Mouse (Mus musculus) liver, embryonic 14 days (tissue): ENCODE results near the gene Setx. TPM values are rescaled to one million over a fixed set of nuclear protein-coding genes. Genes with fewer than 3 reads are reported as not detected.

Experiments used
- polyA plus RNA-seq: library from polyadenylated mRNA; depleted of rRNA; stranded (reverse); fragments of >200 nt; gene quantifications from 2 replicates; pipeline ENCODE4 v1.2.3, GENCODE M21; 2012; rRNA removed

Setx gene
- 3.0 and 3.1 TPM in 2 replicates for polyA plus RNA-seq

DNA sequence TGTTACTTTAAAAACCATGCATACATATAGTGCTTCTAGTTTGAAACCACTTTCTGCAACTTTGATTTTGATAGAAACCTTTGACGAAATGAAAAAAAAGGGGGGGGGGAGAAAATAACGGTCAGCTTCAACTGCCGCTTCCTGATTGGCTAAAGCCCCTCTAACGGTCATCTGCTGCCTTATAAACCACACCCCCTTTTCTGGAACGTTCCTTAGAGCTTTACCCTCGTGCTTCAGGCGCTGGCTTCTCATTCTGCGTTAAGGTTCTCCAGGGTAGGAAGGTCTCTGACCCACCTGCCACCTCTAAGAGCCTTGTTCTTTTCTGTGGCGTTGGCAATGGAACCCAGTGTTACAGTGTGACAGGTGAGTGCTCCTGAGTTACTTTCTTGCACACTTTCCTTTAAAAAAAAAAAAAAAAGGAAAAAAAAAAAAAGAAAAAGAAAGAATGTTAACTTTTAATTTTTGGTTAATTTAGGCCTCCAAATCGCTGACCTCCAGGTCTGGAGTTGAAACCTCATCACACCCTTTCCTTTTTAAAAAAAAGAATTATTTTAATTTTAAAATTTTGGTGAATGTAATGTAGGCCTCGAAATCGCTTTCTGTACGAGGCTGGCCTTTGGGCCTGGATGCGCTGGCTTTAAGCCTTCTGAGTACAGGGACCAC lies at the start of gene Setx:
Gene Setx (plus strand): TSS at position 275 of the 663 bp plus-strand sequence.

Other genes with a start within 250 kb of the Setx start
- not detected in 2 replicates for gene Barhl1, start 207.5 kb upstream of the Setx start, polyA plus RNA-seq
- 0.09 and 0.13 TPM in 2 replicates for gene Cfap77, start 69.1 kb upstream of the Setx start, polyA plus RNA-seq
- gene Ttf1, start 63.9 kb upstream of the Setx start, polyA plus RNA-seq = 4.8 and 5.2 TPM in 2 replicates
- gene Ntng2, start 128.8 kb downstream of the Setx start, polyA plus RNA-seq = 0.22 and 0.32 TPM in 2 replicates
- gene Med27, start 222.6 kb downstream of the Setx start, polyA plus RNA-seq = 13.9 and 16.4 TPM in 2 replicates